ENCODE assay signal across 14 mouse cellular contexts in the genomic region with DNA sequence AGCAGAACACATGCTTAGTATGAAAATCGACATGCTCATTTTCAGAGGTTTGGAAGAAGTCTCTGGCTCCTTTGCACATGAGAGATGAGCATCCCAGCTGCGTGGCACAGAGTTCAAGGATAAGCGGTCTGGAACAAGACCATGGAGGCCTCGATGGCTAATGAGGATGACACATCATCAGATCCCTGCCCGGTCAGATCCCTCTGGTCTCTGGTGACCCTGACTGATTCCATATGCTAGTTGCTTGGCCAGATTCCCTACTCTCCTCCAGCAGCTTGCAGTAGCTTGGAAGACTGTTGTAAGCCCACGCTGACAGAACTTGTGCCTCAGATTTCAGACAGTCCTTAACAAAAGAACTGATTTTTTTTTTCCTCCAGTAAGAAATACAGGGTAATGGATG. TPM values are rescaled to one million over a fixed set of nuclear protein-coding genes. Genes with fewer than 3 reads are reported as not detected.
DNase-seq lines count a peak whose midpoint lies in the region; ATAC-seq and TF ChIP-seq lines count a peak whose summit lies in the region.
"Had no signal": no experiment of that assay in that cellular context is flagged by ENCODE, and none has a peak within 500 bp of the region (broad histone marks: within the 10 kb centered on the region; RNA-seq: fewer than 3 reads in every experiment).

No protein-coding gene starts in this region.

- TF ChIP-seq CTCF in lung, adult 2 months (IDR thresholded peaks at IDR 0.05; ENCODE audit: insufficient read depth, low read length): no peak
- TF ChIP-seq CTCF in stomach, postnatal 0 days (IDR thresholded peaks at IDR 0.05; ENCODE audit: low read depth): no peak

- no peak overlapping the region for H3K4me2 ChIP-seq in forebrain, embryonic 16.5 days (ENCODE audit: low read length)
- H3K4me2 ChIP-seq in stomach, postnatal 0 days (replicated peaks; ENCODE audit: low read depth): no peak overlapping the region
- H3K4me2 ChIP-seq: embryonic facial prominence, embryonic 12.5 days had no signal

- intact Hi-C loops in heart, postnatal 25 days (cut with DNase I): no loop called here

- DNase-seq in forebrain, embryonic 10.5 days (ENCODE audit: extremely low spot score, low spot score): no peak
- peak; percentile 42 to 54 for DNase-seq in lung, adult 18-20 months
- no peak for DNase-seq in lung, adult 2 months
- peak; percentile 27 for DNase-seq in heart, postnatal 25 days (ENCODE audit: low spot score)
- DNase-seq in stomach, postnatal 0 days (ENCODE audit: low spot score): no peak
- DNase-seq in thymus, postnatal 10 days (ENCODE audit: low spot score in 2 of 2): no peak
- no peak for DNase-seq in embryo, embryonic 9.5 days (ENCODE audit: extremely low spot score)
- DNase-seq: retina, postnatal 1 day had no signal

- H3K4me1 ChIP-seq in forebrain, embryonic 16.5 days (replicated peaks; ENCODE audit: control insufficient read depth, insufficient read depth, low read length): no peaks in the 10 kb centered on the region
- H3K4me1 ChIP-seq in forebrain, embryonic 10.5 days: no peaks in the 10 kb centered on the region
- no peaks in the 10 kb centered on the region for H3K4me1 ChIP-seq in lung, adult 2 months (ENCODE audit: control insufficient read depth, insufficient read depth, low read length)
- H3K4me1 ChIP-seq in stomach, postnatal 0 days (replicated peaks; ENCODE audit: control insufficient read depth, insufficient read depth): no peaks in the 10 kb centered on the region
- H3K4me1 ChIP-seq: embryonic facial prominence, embryonic 12.5 days had no signal

- H3K36me3 ChIP-seq in forebrain, embryonic 16.5 days (ENCODE audit: control insufficient read depth, insufficient read depth): no peaks in the 10 kb centered on the region
- H3K36me3 ChIP-seq in forebrain, embryonic 10.5 days (replicated peaks): no peaks in the 10 kb centered on the region
- no peaks in the 10 kb centered on the region for H3K36me3 ChIP-seq in stomach, postnatal 0 days (ENCODE audit: control insufficient read depth, insufficient read depth, low read length)
- H3K36me3 ChIP-seq: embryonic facial prominence, embryonic 12.5 days had no signal

- peak overlapping the region; percentile 33; the same call in 1 of the 2 replicates for H3K27ac ChIP-seq in forebrain, embryonic 16.5 days (ENCODE audit: low read length)
- no peak overlapping the region for H3K27ac ChIP-seq in forebrain, embryonic 10.5 days
- H3K27ac ChIP-seq in stomach, postnatal 0 days (replicated peaks): no peak overlapping the region
- H3K27ac ChIP-seq: embryonic facial prominence, embryonic 12.5 days had no signal

- H3K9me3 ChIP-seq in forebrain, embryonic 16.5 days (ENCODE audit: control insufficient read depth, low read length): no peaks in the 10 kb centered on the region
- H3K9me3 ChIP-seq in forebrain, embryonic 10.5 days: no peaks in the 10 kb centered on the region
- H3K9me3 ChIP-seq in stomach, postnatal 0 days (ENCODE audit: control insufficient read depth, low read length): no peaks in the 10 kb centered on the region
- H3K9me3 ChIP-seq: embryonic facial prominence, embryonic 12.5 days had no signal

- TF ChIP-seq EP300 in stomach, postnatal 0 days (optimal IDR thresholded peaks at IDR 0.05): no peak

- H3K4me3 ChIP-seq in forebrain, embryonic 16.5 days (replicated peaks; ENCODE audit: low read length): no peak overlapping the region
- no peak overlapping the region for H3K4me3 ChIP-seq in forebrain, embryonic 10.5 days
- no peak overlapping the region for H3K4me3 ChIP-seq in lung, adult 2 months (replicated peaks; ENCODE audit: extremely low read depth, low read depth, low read length)
- H3K4me3 ChIP-seq in stomach, postnatal 0 days (ENCODE audit: low read depth, low read length): no peak overlapping the region
- H3K4me3 ChIP-seq: embryonic facial prominence, embryonic 12.5 days had no signal

- 81% methylated on average over 6 of the region's 6 CpGs for WGBS in forebrain, embryonic 16.5 days
- WGBS in forebrain, embryonic 10.5 days: 86% methylated on average over 6 of the region's 6 CpGs
- 55% methylated on average over 6 of the region's 6 CpGs for WGBS in lung, adult 2 months
- 56% methylated on average over 6 of the region's 6 CpGs for WGBS in stomach, postnatal 0 days

- TF ChIP-seq POLR2A in lung, adult 2 months (IDR thresholded peaks at IDR 0.05; ENCODE audit: borderline replicate concordance, extremely low read depth, low read depth, low read length): no peak

- no peak for ATAC-seq in forebrain, embryonic 16.5 days
- peak; percentile 53; the same call in 1 of the 2 replicates for ATAC-seq in stomach, postnatal 0 days (ENCODE audit: low FRiP score, low TSS enrichment)
- ATAC-seq: activated CD4-positive, CD25-positive, alpha-beta regulatory T cell, adult 4 months had no signal

- H3K27me3 ChIP-seq in forebrain, embryonic 16.5 days (replicated peaks; ENCODE audit: control insufficient read depth, insufficient read depth, low read length): no peaks in the 10 kb centered on the region
- no peaks in the 10 kb centered on the region for H3K27me3 ChIP-seq in forebrain, embryonic 10.5 days (ENCODE audit: poor library complexity, severe bottlenecking)
- no peaks in the 10 kb centered on the region for H3K27me3 ChIP-seq in stomach, postnatal 0 days (ENCODE audit: control insufficient read depth, insufficient read depth, low read length)
- H3K27me3 ChIP-seq: embryonic facial prominence, embryonic 12.5 days had no signal

- H3K9ac ChIP-seq in forebrain, embryonic 16.5 days (replicated peaks; ENCODE audit: low read depth, low read length): no peak overlapping the region
- H3K9ac ChIP-seq in stomach, postnatal 0 days (ENCODE audit: low read length): no peak overlapping the region
- H3K9ac ChIP-seq: embryonic facial prominence, embryonic 12.5 days had no signal

RNA-seq across cellular contexts. Expression of a gene that starts 26.7 kb away (rescaled TPM):
- polyA plus RNA-seq in forebrain, embryonic 16.5 days (2015; fragmentation: Nextera tagmentation; extraction: Ambion mirVana): 0.11 TPM in 1 of 2 replicates, not detected in the other
- polyA plus RNA-seq in forebrain, embryonic 10.5 days (2016; fragmentation: Nextera tagmentation; extraction: Ambion mirVana): not detected in 2 replicates
- polyA plus RNA-seq in lung, adult 2 months (2012; rRNA removed): 0.32 and 1.4 TPM in 2 replicates
- not detected for total RNA-seq in heart, postnatal 25 days (2021)
- 4.6 and 11.2 TPM in 2 replicates for polyA plus RNA-seq in stomach, postnatal 0 days (2015; fragmentation: Nextera tagmentation; extraction: Ambion mirVana)
- total RNA-seq: granulocyte monocyte progenitor cell, adult 5-6 weeks; layer of hippocampus, adult 8-10 months; megakaryocyte-erythroid progenitor cell, adult 5-6 weeks had no signal
- polyA plus RNA-seq: activated CD4-positive, CD25-positive, alpha-beta regulatory T cell, adult 4 months had no signal

RNA-seq across cellular contexts. Expression of a gene that starts 45.1 kb away (rescaled TPM):
- polyA plus RNA-seq in forebrain, embryonic 16.5 days (2015; fragmentation: Nextera tagmentation; extraction: Ambion mirVana): 0.10 TPM in 1 of 2 replicates, not detected in the other
- polyA plus RNA-seq in forebrain, embryonic 10.5 days (2016; fragmentation: Nextera tagmentation; extraction: Ambion mirVana): not detected in 2 replicates
- polyA plus RNA-seq in lung, adult 2 months (2012; rRNA removed): 0.23 and 0.66 TPM in 2 replicates
- not detected for total RNA-seq in heart, postnatal 25 days (2021)
- polyA plus RNA-seq in stomach, postnatal 0 days (2015; fragmentation: Nextera tagmentation; extraction: Ambion mirVana): 3.9 and 10.0 TPM in 2 replicates
- total RNA-seq: granulocyte monocyte progenitor cell, adult 5-6 weeks; layer of hippocampus, adult 8-10 months; megakaryocyte-erythroid progenitor cell, adult 5-6 weeks had no signal
- polyA plus RNA-seq: activated CD4-positive, CD25-positive, alpha-beta regulatory T cell, adult 4 months had no signal

Comparison
In these comparisons a context has a peak if more than half of its experiments do, and no peak if none do; other contexts are left out.
1. DNase-seq: peak in lung, adult 18-20 months (2 of 2) and heart, postnatal 25 days (single experiment); none in forebrain, embryonic 10.5 days (single experiment), lung, adult 2 months (single experiment), stomach, postnatal 0 days (single experiment), thymus, postnatal 10 days (0 of 2) and embryo, embryonic 9.5 days (single experiment).